Mouse (Mus musculus) urinary bladder, postnatal 36 days (tissue): ENCODE data around the gene Hltf.
"Not testable (repeated sequence)": the region's sequence is repeated elsewhere in the genome, so short reads cannot be mapped to it uniquely, and the experiment has no call there.

ENCODE experiments used
- DNase-seq, 2 experiments: peaks; one replicate each; pipeline ENCODE4 v3.0.0; 2022; ENCODE audit warnings: low spot score in 2 of 2, mixed read lengths in 1 of 2

The Hltf gene

DNA sequence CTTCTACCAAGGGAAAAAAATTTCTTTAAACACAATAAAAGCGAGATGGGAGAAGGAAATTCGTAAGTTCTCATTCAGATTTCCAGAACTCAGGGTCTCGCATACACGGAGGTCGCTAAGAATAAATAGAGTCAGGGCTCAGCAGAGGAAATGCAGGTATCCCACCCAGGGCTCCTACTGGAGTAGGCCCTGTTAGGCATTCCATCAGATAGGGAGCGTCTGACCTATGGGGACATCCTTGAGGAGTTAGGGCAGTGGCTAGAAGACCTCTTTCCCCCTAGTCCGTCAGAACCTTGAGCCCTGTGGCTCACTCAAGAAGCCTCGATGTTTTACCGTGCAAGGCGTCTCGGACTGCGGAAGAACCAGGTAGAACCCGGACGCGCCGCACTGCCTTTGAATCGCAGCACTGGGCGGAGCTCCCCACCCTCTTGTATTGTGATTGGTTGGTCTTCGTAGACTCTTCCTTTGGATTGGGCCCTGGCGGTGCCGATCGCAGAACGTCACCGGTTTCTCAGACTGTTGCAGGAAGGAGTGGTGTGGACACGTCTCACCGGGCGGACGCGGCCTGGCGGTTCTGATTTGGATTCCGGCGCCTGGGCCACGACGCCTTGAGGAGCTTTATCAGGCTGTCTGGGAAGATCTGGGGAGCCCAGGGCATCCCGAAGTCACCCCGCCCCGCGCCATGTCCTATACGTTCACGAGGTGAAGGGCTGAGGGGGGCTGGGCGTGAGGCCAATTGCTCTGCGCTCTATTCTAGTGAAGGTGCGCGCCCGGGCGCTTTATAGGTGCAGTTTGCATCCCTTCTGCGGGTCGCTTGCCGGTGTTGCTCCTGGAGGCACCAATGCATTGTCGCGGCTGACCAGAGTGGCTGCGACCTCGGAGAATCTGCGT is at the start of gene Hltf:
Hltf (plus strand) TSS at position 506 of the 891 bp plus-strand sequence.
- peak; percentile 95 to 98 for DNase-seq

DNA sequence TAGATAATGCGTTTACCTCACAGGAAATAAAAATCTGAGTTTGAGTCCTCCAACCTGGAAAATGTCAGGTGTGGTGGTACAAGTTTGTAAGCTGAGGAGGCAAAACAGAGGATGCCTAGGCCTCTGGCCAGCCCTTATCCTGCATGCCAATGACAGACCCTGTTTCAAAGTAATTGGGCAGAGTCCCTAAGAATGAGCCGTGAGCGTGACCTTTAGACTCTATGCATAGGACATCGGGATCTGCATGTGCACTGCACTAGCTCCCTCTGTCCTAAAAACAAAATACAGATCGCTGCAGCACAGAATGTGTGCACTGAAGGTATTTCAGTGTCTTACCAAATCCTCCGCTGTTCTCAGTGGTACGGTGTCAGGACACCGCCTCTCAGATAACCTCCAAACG is 47.1 kb upstream of the Hltf start:
- DNase-seq, result no peak

DNA sequence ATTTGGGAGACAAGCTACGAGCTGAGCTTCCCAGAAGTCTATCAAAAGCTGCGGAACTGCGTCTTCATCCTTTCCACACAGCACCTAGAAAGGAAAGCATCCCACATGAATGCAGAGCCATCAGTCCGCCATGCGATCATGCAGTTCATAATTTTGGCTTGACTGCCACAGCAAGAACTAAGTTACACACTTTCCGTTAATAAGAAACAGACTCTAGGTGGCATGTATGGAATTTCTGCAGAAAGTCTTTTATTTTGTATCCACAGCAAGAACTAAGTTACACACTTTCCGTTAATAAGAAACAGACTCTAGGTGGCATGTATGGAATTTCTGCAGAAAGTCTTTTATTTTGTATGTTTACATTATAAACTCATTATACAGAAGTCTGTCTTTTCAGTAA is 46.7 kb upstream of the Hltf start:
- DNase-seq, result not testable (repeated sequence)

DNA sequence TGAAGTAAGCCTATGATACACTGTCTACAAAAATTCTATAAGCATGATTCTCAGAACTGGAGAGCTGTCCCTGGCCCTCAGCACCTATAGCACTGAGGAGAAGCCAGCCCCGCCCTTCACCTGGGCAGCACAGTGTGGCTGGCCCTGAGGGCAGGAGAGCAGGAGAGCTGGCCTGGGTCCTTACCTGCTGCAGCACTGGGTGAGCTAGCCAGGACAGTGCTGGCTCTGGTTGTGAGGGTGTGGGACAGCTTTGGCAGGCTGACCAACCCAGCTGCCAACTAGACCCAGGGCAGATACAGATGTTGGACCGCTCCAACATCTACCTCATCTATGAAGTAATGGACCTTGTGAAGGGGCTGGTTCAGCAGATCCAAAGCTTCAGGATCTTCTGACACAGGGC is 43.2 kb upstream of the Hltf start:
- DNase-seq, result no peak

DNA sequence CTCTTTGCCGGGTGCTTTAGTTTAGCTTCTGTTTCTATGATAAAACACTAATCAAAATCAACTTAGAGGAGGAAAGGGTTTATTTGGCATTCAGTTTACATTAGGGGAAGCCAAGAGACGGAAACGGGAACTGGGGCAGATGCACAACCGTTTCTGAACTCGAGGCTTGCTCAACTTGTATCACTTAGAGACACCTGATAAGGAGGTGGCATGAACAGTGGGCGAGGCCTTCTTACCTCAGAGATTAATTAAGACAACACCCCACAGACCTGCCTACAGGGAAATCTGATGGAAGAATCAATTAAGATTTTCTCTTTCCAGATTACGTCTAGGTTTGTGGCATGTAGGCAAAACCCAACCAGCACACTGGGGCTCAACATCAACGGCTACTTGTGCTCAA is 39.5 kb upstream of the Hltf start:
- no peak for DNase-seq

DNA sequence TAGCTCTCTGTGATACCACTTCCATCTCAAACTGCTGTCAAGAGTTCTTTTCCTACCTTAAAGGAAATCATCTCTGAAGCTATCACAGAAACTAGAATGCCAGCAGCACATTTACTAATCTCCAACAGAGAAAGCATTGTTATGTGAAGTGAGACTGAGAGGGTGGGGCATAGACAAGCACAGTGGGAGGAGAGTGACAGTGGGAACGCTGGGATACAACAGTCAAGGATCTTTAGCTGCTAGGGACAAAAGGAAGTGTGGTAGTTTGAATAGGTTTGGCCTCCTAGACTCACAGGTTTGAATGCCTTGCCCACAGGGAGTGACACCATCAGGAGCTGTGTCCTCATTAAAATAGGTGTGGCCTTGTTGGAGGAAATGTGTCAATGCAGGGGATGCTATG is 33.8 kb upstream of the Hltf start:
- DNase-seq, result no peak

DNA sequence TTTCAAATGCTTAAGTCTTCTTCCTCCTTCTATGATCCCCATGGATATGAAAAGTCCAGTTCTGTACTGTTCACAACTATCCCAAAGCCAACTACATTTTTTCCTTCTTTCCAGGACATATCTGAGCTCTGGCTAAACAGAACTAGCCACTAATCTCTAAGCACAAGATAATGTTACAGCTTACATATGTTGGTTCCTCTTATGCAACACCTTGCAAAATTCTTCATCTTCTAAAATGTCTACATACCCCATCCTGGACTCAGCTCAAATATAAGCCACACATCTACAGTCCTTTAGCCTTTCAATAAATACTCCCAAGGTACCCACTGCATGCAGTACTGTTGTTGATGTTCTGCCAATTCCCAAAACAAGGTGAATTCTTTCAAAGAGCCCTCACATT is 31.1 kb upstream of the Hltf start:
- no peak for DNase-seq

DNA sequence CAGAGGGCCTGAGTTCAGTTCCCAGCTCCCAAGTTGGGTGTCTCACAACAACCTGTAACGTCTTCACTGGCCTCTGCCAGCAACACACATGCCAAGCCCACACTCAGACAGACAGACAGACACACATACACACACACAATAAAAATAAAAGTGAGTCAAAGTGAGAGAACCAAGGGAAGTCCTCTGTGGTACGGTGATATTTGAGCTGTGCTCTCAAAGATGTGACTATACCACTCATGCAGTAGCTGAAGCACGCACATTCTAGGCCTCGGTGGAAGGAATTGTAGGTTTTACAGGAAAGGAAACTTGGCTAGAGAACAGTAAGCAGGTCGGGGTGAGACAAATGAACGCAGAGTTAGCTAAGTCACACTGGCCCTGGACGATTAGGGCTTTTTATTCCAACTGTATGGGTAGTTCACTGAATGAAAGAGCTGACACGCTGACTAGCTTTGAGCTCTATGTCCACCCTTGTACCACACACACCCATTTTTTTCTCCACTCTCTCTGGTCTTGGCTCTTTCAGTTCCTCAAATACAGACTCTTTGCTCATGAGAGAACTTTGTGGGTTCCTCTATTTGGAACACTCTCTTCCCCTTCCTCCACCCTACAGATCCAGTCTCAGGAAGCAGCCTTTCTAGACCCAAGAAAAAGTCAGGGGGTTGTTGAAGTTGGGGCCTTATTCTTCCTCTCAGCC is 30.5 kb upstream of the Hltf start:
- DNase-seq, result no peak

DNA sequence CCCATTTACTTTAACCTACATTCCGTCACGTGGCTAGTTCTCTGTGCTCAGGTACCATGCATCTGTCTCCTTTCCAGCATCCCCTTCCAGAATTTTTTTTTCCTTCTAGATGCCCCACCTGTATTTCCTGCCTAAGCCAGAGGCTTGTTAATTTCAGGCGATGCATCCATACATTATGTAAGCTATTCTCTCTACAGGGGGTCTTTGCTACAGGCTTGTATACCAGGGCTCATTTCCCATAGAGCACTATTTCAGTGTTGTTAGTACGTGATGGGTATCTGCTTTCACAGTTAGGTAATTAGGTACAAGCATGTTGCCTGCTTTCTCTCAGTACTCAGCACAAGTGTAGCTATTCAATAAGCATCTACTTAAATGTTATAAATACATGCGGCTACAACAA is 29.8 kb upstream of the Hltf start:
- no peak for DNase-seq

DNA sequence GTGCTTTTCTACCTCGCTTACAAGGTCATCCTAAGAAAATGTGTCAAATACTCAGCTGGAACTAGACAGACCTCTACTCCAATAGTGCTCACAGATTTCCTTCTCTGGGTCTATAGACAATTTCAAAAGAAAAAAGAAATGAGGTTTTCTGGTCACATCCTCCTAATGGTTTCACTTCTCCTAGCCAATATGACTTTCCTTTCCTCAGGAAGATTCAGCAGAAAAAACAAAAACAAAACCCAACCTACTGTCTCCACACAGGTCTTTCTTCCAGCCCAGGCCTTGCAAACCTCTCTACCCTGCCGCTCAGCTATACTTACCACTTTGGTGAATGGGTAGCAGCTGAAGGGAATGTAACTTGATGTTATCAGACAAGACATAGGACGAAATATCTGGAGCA is 29.0 kb upstream of the Hltf start:
- DNase-seq, result no peak

DNA sequence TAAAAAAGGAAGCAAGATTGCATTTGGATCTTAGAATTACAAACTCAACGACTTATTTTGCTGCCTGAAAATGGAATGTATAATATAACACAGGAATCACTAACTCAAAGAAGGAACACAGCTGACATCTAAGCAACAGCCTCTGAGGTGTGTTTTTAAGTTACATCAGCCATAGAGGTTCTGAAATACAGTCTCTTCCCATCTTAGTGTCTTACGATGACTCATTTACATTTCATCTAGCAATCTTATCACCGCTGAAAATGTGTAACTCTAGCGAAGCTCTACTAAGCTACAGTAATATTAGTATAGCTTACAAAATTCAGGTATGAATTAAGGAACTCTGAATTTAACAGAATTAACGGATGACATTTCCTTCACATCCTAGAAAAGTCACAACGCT is 26.8 kb upstream of the Hltf start:
- no peak for DNase-seq

DNA sequence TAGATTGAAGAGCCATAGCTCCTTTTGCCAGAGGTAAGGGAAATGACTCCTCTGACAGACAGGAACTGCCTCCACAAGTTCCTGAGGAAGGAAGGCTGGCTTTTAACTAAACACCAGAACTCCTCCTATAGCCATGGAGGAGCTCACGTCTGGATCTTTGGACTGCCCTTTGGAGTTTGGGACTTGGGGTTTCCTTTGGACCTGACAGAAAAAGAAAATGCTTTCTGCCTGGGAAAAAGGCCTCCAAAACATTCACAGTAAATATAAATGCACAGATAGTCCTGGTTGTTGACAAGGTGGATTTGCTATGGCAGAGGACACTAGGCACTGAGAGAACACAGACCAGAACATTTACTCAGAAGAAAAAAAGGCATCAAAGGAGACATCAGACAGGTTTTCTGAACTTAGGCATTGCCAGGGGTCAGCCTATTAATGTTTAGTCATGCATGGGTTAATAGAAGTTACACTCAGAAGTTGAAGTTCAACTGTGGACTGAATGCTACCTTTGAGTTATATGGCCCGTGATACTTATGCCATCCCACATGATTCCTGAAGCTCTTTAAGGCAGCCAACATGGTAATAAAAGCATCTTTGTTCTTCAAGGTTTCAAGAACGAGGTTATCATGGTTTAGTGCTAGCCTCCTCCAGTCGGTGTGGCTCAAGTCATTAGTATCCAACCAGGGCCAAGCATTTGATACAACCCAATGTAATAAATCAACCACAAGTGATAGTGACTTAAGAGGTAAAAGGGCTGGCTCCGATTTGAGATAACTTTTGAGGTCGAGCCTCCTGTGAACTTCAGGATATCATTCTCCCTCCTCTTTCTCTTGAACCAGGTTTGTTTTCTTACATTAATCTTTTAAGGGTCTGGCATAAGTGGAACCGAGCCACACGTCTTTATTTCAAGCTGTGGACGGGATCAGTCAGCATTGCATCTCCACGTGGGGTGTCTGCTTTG is 23.6 kb upstream of the Hltf start:
- DNase-seq, result no peak

DNA sequence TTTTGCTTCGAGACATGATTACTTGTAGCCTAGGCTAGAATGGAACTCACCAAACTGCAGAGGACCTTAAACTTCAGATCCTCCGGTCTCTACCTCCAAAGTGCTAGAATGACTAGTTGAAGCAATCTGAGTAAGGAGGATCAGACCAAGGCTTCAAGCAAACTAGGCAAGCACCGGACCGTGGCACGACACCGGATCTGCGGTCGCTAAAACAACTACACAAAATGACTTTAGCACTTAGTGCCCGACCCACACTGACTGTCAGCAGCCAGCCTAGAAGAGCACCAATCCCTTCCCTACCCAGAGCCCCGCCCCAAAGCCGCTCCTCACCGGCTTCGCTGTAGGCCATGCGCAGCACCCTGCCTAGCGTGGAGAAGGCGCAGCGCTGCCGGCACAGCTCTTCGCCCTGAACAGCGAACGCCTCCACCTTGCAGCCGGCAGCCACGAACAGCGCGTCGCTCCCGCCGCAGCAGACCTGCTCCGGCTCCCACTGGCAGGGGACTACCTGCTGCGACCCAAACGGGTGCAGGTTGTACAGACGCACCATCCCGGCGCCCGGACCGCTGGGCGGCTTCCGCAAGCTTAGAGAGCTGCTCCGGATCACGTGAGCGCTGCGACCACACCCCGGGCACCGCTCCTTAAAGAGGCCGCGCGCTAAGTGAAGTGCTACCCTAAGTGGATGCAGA is 22.7 kb upstream of the Hltf start, which contains the start of gene Hps3:
Hps3 (minus strand) TSS at position 597 of the 686 bp plus-strand sequence.
- DNase-seq, result peak; percentile 83 to 86

DNA sequence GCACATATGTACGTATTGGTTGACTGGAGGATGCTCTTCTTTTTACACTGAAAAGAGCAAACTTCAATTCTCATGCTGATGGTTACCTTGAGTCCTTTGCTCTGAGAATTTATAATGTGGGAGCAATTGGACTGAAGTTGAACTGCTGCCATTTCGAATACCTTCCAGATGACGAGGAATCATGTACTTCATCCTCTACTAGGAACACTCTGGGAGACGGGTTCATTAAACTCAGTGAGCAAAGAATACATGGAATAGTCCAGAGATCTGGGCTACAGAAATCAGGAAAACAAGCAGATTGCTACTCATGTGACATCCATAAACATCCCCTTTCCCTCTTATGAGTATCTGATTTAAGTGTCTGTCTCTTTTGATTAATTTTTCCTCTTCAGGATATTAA is 21.5 kb upstream of the Hltf start:
- DNase-seq, result no peak

DNA sequence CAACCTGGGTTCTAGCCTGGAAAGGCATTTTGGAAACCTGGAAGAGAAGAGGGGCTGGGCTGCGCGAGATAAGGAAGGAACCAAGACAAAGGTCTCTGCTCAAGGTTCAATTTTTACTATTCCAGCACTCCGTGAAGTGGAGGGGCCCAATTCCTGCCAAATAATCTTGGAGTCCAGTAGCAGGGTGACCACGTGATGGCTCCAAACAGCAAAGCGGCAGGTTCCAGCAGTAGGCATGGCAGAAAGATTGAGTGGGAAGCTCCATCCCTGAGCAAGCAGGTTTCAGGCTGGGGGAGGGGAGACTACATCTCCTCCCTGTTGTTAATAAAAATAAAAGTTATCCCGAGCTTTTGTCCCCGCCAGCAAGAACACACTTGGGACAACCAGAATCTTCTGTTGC is 16.1 kb upstream of the Hltf start:
- not testable (repeated sequence) for DNase-seq

DNA sequence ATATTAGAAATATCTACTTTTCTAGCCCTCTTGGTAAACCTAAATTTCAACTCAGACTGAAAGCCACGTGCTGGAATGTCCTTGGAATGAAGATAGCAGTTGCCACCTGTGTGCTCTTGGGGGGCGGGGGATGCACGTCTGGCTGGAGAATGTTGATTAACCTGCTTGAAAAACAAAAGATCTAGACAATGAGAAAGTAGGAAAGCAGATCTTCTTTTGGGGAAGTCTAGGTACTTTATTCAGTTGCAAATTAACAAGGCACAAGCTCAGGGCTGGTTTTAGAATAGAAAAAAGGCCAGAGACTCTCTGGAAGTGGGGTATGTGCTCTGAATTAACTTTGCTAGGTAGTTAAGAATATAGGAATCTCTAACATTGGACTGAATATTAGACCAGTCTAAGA is 12.9 kb upstream of the Hltf start:
- not testable (repeated sequence) for DNase-seq

DNA sequence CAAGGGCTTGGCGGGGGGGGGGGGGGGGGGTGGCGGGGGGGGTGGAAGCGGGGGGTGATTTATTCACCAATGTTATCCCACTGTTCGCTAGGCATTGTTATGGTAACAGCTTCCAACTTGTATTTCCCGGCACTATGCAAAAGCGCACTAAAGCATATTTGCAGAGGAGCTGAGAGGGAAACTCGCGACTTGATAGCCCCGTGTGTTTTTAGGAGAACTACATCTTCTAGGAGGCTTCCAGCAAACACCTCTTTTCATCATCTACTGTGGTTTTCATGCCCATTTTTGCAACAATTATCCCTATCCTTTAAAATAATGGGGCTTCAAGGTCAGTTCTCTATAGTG is 558 bp downstream of the Hltf start:
- no peak for DNase-seq

DNA sequence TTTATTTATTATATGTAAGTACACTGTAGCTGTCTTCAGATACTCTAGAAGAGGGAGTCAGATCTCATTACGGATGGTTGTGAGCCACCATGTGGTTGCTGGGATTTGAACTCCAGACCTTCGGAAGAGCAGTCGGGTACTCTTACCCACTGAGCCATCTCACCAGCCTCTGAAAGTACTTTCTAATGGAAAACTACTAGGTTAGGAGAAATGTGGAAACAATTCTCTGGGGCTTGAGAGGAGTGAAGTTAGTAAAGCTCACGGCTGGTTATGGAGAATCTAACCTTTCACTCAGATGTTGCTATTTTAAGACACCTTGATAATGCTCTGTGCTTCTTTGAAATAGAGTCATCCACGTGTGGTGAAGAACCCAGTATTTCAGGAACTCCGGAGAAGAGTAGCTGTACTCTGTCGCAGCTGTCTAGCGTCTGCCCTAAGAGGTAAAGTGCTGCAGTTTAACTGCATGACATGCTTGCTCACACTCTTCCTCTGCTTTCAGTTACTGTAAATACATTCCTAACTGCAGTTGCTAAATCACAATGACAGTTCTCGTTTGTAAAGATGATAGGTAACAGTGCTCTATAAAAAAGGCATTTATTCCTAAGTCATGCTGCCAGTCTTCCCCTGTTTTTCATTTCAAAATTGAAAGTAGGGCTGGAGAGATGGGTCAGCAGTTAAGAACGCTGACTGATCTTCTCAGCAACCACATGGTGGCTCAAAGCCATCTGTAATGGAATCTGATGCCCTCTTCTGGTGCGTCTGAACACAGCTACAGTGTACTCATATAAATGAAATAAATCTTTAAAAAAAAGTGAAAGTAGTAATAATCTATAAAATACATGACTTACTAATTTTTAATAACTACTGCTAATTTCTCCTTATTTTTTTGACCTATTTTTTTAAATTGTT is 18.8 kb downstream of the Hltf start:
- DNase-seq, result no peak

DNA sequence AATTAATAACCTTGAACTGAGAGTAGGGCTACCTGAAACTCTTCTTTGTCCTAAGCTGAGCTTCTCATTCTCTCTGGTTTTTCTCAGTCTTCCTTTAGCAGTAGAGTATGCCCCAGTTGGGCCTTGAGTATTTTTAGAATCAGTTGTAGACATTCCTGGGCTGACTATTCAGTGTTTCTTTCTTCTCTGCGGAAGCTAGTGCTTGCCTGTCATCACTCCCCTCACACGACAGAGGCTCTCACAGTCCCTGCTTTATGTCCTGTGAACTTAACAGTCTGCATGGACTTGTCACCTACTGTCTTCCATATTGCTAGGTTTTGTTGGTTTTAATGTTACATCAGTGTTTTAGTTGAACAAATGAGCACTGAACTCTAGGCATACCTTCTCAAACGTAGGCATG is 24.6 kb downstream of the Hltf start:
- no peak for DNase-seq

DNA sequence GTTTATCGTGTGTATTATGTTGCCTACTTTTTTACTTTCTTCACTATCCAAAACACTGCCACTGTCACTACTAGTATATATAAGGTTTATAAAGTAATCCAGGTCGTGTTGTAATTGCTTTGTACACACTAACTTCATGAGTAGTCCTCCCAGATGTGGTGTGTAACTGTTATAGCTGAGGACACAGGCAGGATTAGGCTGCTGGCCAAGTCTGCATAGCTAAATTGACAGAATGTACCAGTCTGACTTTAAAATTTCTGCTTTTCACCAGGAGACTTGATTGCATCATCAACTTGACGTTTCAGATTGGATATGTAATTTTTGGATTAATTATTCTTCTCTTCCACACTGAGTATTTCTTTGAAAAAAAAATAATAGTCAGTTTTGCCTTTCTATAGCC is 46.2 kb downstream of the Hltf start:
- DNase-seq, result no peak
